Mouse (Mus musculus): ENCODE results near the gene Zfp566. TPM values are rescaled to one million over a fixed set of nuclear protein-coding genes. Genes with fewer than 3 reads are reported as not detected.

The Zfp566 gene
- polyA plus RNA-seq, 1 experiment from 2014 or later: 16.3 TPM

DNA sequence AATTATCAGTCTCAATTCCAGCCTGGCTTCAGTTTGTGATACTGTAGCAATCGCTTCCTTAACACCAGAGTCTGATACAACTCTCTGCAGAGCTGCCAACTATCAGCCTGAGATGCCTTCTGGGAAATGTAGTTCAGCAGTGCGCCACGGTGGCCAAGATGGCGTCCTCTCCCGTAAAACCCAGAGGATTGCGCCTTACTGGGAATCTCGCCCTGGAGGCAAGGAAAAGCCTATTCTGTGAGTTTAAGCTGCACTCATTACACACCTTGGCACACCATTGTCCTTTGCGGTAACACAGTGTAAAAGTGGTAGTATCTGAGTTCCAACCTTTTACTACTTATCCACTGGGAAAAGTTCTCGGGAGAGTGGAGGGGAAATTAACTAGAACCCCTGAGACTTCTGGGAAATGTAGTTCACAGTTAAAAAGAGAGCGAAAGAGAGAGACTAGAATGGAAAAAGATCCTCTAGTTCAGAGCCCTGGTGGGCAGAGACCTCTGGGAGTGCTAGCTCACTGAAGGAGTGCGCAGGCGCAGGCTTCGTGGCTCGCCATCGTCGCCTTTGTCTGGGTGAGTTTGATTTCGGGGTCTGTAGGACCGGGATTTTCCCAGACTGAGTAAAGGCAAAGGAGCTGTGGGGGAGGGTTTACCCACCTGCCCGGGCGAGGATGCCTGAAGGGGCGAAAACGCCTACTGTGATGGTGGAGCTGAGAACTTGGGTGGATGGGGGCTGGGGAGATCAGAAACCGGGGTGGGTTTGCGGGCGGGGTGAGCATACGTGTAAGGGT lies 4.5 kb upstream of the Zfp566 start, which contains the start of gene Zfp260:
Zfp260 (plus strand) TSS at position 132 of the 784 bp plus-strand sequence.
- H3K27me3 ChIP-seq: no peaks in the 10 kb centered on the region
- H3K4me3 ChIP-seq: peak within 1 kb of the TSS; percentile 58
- peak within 1 kb of the TSS; percentile 66 for H3K4me2 ChIP-seq (replicated peaks)
- ATAC-seq (ENCODE audit: insufficient number of reproducible peaks, insufficient read depth, low FRiP score, low TSS enrichment): peak; percentile 81
- peaks cover 24% of the 10 kb centered on the region for H3K36me3 ChIP-seq
- under 1% methylated on average over 26 of the region's 26 CpGs for WGBS
- peaks cover 15% of the 10 kb centered on the region; the same call in 1 of the 2 replicates for H3K4me1 ChIP-seq
- peak within 1 kb of the TSS; percentile 98 for H3K27ac ChIP-seq
- peak within 1 kb of the TSS; percentile 77 for H3K9ac ChIP-seq
- H3K9me3 ChIP-seq: no peaks in the 10 kb centered on the region

DNA sequence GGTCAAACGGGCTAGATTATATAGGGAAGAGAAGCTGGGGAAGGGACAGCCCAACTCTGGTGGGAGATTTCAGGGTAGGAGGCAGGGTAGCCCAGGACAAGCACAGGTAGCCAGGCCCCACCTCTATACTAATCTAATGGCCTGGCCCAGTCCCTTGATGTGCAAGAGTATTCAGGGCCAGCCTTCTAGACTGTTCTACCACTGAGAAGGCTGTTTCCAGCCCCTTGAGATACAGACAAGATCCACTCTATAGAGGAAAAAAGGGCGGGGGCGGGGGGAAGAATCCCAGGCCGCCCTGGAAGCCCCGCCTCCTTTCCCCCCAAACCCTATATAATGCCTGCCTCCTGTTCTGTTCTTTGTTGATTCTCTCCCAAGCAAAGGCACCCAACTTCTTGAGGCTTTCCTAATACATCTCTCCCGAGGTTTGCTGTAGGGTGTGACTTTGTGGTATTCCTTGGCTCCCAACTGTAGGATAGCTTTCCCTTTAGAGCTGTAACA lies 3.6 kb upstream of the Zfp566 start:
- 78% methylated on average over 6 of the region's 6 CpGs for WGBS
- no peaks in the 10 kb centered on the region for H3K9me3 ChIP-seq
- peaks cover 21% of the 10 kb centered on the region for H3K4me1 ChIP-seq
- peak overlapping the region; percentile 58 for H3K4me3 ChIP-seq
- H3K27ac ChIP-seq: peak overlapping the region; percentile 98; the same call in 1 of the 2 replicates
- H3K4me2 ChIP-seq (replicated peaks): peak overlapping the region; percentile 49
- no peaks in the 10 kb centered on the region for H3K27me3 ChIP-seq
- H3K36me3 ChIP-seq: peaks cover 15% of the 10 kb centered on the region
- no peak overlapping the region for H3K9ac ChIP-seq
- ATAC-seq (ENCODE audit: insufficient number of reproducible peaks, insufficient read depth, low FRiP score, low TSS enrichment): no peak

DNA sequence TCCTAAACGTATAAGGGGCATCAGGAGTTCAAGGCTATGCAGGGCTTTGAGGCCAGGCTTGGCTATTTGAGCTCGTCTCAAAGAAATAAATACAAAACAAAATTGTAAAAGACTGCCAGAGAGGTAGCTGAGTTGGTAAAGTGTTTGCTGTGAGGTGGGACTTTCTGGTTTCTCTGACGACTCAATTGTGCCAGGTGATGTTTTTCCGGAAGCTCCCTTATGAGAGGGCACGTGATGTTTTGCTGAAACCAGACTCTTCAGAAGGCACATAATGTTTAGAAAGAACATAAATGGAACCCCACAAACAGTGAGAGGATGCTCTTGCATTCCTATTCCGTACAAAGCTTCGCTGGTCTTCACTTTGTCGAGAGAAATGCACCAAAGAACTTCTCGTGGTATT lies 2.3 kb upstream of the Zfp566 start:
- Histone ChIP-seq H3K27me3 (no peaks in the 10 kb centered on the region), H3K36me3 (peaks cover 5% of the 10 kb centered on the region), H3K9me3 (no peaks in the 10 kb centered on the region), H3K4me2 (replicated peaks) (no peak overlapping the region), H3K4me1 (peaks cover 31% of the 10 kb centered on the region), H3K27ac (no peak overlapping the region), H3K4me3 (no peak overlapping the region), H3K9ac (no peak overlapping the region)
- WGBS: 82% methylated on average over 9 of the region's 9 CpGs
- ATAC-seq (ENCODE audit: insufficient number of reproducible peaks, insufficient read depth, low FRiP score, low TSS enrichment): no peak

DNA sequence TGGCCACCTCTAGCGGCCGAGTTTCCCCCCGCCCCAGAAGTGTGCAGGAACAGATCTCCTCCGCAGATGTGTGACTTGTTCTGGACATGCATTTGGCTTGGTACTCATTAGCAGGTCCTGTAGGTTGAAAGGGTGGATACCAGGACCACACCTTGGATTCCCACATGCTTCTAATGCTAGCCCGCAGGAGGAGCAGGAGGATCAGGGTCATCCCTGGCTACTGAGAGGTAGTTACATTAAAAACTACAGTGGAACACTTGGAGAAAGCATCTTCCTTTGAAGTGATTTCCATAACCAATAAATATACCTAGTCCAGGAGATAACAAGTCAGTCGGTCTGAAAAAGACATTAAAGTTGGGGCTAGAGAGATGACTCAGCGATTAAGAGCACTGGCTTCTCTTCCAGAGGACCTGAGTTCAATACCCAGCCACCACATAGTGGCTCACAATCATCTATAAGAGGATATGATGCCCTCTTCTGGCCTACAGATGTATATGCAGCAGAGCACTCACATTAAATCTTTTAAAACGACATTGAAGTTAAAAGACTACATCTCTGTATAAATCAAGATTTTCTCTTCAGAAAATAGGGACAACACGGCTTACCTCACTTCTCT lies 751 bp upstream of the Zfp566 start:
- peak overlapping the region; percentile 87 for H3K27ac ChIP-seq

DNA sequence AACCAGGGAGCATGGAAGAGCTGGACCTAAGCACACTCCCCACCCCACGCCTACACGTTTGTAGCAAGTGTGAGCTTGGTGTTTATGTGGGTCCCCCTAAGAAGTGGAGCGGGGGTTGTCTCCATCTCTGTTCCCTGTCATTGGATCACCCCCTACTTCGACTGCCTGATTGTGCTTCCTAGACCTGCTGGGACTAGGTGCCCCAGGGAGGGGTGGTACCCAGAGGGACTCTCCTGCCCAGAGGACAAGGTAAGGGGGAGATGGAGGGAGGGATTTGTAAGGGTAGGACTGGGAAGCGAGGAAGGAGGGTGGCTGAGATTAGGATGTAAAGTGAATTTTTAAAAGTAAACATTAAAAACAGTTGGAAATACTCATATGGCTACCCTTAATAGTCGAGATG lies 922 bp downstream of the Zfp566 start:
- peak overlapping the region; percentile 70 for H3K4me3 ChIP-seq
- ATAC-seq (ENCODE audit: insufficient number of reproducible peaks, insufficient read depth, low FRiP score, low TSS enrichment): no peak
- peak overlapping the region; percentile 87; the same call in 1 of the 2 replicates for H3K27ac ChIP-seq
- H3K9ac ChIP-seq: peak overlapping the region; percentile 74
- H3K27me3 ChIP-seq: no peaks in the 10 kb centered on the region
- H3K36me3 ChIP-seq: peaks cover 26% of the 10 kb centered on the region
- 6% methylated on average over 6 of the region's 6 CpGs for WGBS
- H3K4me1 ChIP-seq: peaks cover 27% of the 10 kb centered on the region
- H3K4me2 ChIP-seq (replicated peaks): peak overlapping the region; percentile 83
- H3K9me3 ChIP-seq: peaks cover 5% of the 10 kb centered on the region; the same call in 1 of the 2 replicates

More for the DNA sequence above, 751 bp upstream of the Zfp566 start:
- H3K4me2 ChIP-seq (replicated peaks): peak overlapping the region; percentile 83
- no peaks in the 10 kb centered on the region for H3K9me3 ChIP-seq
- H3K27me3 ChIP-seq: no peaks in the 10 kb centered on the region
- no peak overlapping the region for H3K9ac ChIP-seq
- peak overlapping the region; percentile 70 for H3K4me3 ChIP-seq
- WGBS: 6% methylated on average over 9 of the region's 9 CpGs
- H3K4me1 ChIP-seq: peaks cover 27% of the 10 kb centered on the region
- H3K36me3 ChIP-seq: peaks cover 10% of the 10 kb centered on the region
- 0 out of 2 replicates have a peak, but pooled peaks have one; percentile 2 for ATAC-seq (ENCODE audit: insufficient number of reproducible peaks, insufficient read depth, low FRiP score, low TSS enrichment)

DNA sequence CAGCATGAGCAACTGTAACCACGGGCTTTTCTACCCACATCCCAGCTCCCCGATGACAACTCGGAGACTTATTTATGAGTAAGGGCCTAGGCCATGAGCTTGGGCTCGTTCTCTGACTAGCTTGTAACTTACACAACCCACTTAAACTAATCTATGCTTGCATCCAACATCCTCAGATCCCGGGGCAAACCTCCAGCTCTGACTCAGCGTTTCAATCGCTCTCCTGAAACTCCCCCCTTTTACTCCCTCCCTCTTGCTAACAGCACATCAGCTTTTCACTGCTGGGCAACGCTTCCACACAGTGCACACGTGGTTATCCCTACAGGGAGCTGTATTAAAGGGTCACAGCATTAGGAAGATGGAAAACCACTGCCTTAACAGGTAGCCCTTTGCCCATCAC lies 3.8 kb downstream of the Zfp566 start:
- H3K4me2 ChIP-seq (replicated peaks): no peak overlapping the region
- 94% methylated on average over 9 of the region's 9 CpGs for WGBS
- no peaks in the 10 kb centered on the region for H3K27me3 ChIP-seq
- H3K27ac ChIP-seq: no peak overlapping the region
- no peak overlapping the region for H3K9ac ChIP-seq
- no peak for ATAC-seq (ENCODE audit: insufficient number of reproducible peaks, insufficient read depth, low FRiP score, low TSS enrichment)
- no peak overlapping the region for H3K4me3 ChIP-seq
- peaks cover 5% of the 10 kb centered on the region; the same call in 1 of the 2 replicates for H3K9me3 ChIP-seq
- peaks cover 40% of the 10 kb centered on the region for H3K36me3 ChIP-seq
- H3K4me1 ChIP-seq: peaks cover 21% of the 10 kb centered on the region

GRCm38 (mm10) chr7:30072146-30073028 lies 17.9 kb downstream of the Zfp566 start, which contains the start of gene Zfp82:
TSS of gene Zfp82 (minus strand) at chr7:30072900.
- Histone ChIP-seq H3K4me3 (peak within 1 kb of the TSS; percentile 78), H3K4me1 (no peaks in the 10 kb centered on the region), H3K9me3 (no peaks in the 10 kb centered on the region), H3K9ac (peak within 1 kb of the TSS; percentile 78), H3K4me2 (replicated peaks) (peak within 1 kb of the TSS; percentile 85), H3K27me3 (no peaks in the 10 kb centered on the region), H3K27ac (peak within 1 kb of the TSS; percentile 60; the same call in 1 of the 2 replicates), H3K36me3 (peaks cover 32% of the 10 kb centered on the region)
- under 1% methylated on average over 50 of the region's 50 CpGs for WGBS
- peak; percentile 68 for ATAC-seq (ENCODE audit: insufficient number of reproducible peaks, insufficient read depth, low FRiP score, low TSS enrichment)

- Histone ChIP-seq H3K27me3 (no peaks in the 10 kb centered on the region), H3K27ac (no peak overlapping the region), H3K9ac (no peak overlapping the region), H3K36me3 (peaks cover 52% of the 10 kb centered on the region), H3K9me3 (no peaks in the 10 kb centered on the region), H3K4me2 (replicated peaks) (no peak overlapping the region), H3K4me1 (no peaks in the 10 kb centered on the region), H3K4me3 (no peak overlapping the region)
- WGBS: 81% methylated on average over 5 of the region's 5 CpGs
- ATAC-seq (ENCODE audit: insufficient number of reproducible peaks, insufficient read depth, low FRiP score, low TSS enrichment): no peak
Observed at GRCm38 (mm10) chr7:30064622-30065021, 25.7 kb downstream of the Zfp566 start.

DNA sequence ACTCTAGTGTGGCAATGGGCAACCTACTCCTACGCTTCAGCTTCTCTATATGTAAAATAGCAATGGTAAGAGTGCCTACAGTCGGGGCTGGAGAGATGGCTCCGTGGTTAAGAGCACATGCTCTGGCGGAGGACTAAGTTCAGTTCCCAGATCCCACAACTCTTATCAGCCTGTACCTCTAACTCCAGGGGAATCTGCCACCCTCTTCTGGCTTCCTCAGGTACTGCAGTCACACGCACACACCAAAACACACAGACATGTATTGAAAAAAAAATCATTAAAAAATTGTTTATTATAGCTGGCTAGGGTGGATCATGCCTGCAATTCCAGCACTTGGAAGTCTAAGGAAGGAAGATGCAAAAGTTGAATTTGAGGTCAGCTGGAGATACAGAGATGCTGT lies 27.8 kb downstream of the Zfp566 start:
- H3K4me3 ChIP-seq: no peak overlapping the region
- no peak overlapping the region for H3K4me2 ChIP-seq (replicated peaks)
- no peaks in the 10 kb centered on the region for H3K9me3 ChIP-seq
- WGBS: 88% methylated on average over 5 of the region's 5 CpGs
- peaks cover 52% of the 10 kb centered on the region for H3K36me3 ChIP-seq
- H3K9ac ChIP-seq: no peak overlapping the region
- no peak for ATAC-seq (ENCODE audit: insufficient number of reproducible peaks, insufficient read depth, low FRiP score, low TSS enrichment)
- H3K27ac ChIP-seq: no peak overlapping the region
- no peaks in the 10 kb centered on the region for H3K27me3 ChIP-seq
- no peaks in the 10 kb centered on the region for H3K4me1 ChIP-seq

DNA sequence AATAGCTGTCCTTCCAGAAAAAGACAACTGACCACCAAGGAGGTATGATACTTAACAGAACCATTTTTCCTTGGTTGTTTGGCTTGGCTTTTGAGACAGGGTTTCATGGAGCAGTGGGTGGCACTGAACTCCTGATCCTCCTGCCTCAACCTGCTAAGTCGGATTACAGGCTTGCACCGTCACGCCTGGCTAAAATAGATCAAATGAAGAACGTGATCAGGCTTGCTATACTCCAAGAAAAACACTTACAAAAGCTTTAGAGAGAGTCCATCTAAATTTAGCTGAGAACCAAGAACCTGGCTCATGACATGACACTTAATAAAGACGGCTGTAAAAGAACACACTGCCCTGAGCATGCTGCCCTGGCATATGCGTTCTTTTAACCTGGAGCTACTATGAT lies 30.0 kb downstream of the Zfp566 start:
- Histone ChIP-seq H3K9me3 (no peaks in the 10 kb centered on the region), H3K36me3 (peaks cover 58% of the 10 kb centered on the region), H3K9ac (no peak overlapping the region), H3K4me1 (no peaks in the 10 kb centered on the region), H3K27me3 (no peaks in the 10 kb centered on the region), H3K27ac (no peak overlapping the region), H3K4me2 (replicated peaks) (no peak overlapping the region), H3K4me3 (no peak overlapping the region)
- ATAC-seq (ENCODE audit: insufficient number of reproducible peaks, insufficient read depth, low FRiP score, low TSS enrichment): no peak
- WGBS: 79% methylated on average over 6 of the region's 6 CpGs

GRCm38 (mm10) chr7:30053591-30053990 lies 36.7 kb downstream of the Zfp566 start:
- H3K36me3 ChIP-seq: peaks cover 26% of the 10 kb centered on the region
- ATAC-seq (ENCODE audit: insufficient number of reproducible peaks, insufficient read depth, low FRiP score, low TSS enrichment): no peak
- H3K4me1 ChIP-seq: peaks cover 9% of the 10 kb centered on the region; the same call in 1 of the 2 replicates
- H3K9ac ChIP-seq: no peak overlapping the region
- no peak overlapping the region for H3K4me3 ChIP-seq
- H3K4me2 ChIP-seq (replicated peaks): no peak overlapping the region
- whole genome bisulfite sequencing: 12% methylated on average over 3 of the region's 3 CpGs
- no peaks in the 10 kb centered on the region for H3K9me3 ChIP-seq
- peak overlapping the region; percentile 70; the same call in 1 of the 2 replicates for H3K27ac ChIP-seq
- H3K27me3 ChIP-seq: no peaks in the 10 kb centered on the region

Data from embryonic facial prominence, embryonic 12.5 days (tissue).